Mouse (Mus musculus): ENCODE results near the gene Slc25a21.
A peak's percentile ranks its signal among the peaks of the same experiment; 100 is the strongest.
"Not testable (repeated sequence)": the region's sequence is repeated elsewhere in the genome, so short reads cannot be mapped to it uniquely, and the experiment has no call there.

Slc25a21 gene

DNA sequence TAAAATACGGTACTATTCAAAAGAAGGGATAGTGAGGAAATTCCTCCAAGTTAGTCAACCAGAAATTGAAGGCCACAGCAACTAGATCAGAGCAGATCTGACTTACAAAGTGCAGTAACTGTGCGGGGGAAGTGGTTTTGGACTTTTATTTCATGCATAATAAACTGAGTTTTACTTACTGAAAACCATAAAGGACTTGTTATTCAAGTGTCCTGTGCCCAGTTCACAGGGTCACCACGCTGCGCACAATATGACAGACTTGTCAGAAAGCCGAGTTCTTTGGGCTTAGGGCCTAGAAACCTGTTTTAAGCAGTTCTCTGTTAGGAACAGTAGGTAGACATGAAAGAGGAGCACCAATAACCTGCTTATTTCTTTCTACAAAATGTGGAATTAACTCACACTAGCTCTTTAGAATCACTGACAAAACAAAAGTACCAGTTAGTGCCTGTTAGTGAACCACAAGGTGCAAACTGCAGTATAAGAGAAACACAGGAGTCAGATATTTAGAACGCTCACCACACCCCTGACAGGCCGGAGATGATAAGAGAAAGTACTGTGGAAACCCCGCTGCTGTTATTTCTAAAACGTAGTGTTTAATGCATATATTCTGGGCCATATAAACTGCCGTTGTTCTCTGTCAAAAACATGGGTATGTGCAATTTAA lies at the start of gene Slc25a21:
Gene Slc25a21, minus strand, starts transcription at position 110 of the 664 bp plus-strand sequence.
- DNase-seq: no peak

GRCm38 (mm10) chr12:57243671-57244495 lies 46.6 kb upstream of the Slc25a21 start:
- DNase-seq: no peak

GRCm38 (mm10) chr12:57233386-57233785 lies 36.1 kb upstream of the Slc25a21 start:
- no peak for DNase-seq

GRCm38 (mm10) chr12:57231085-57231875 lies 34.0 kb upstream of the Slc25a21 start:
- peak; percentile 9 to 11 for DNase-seq

DNA sequence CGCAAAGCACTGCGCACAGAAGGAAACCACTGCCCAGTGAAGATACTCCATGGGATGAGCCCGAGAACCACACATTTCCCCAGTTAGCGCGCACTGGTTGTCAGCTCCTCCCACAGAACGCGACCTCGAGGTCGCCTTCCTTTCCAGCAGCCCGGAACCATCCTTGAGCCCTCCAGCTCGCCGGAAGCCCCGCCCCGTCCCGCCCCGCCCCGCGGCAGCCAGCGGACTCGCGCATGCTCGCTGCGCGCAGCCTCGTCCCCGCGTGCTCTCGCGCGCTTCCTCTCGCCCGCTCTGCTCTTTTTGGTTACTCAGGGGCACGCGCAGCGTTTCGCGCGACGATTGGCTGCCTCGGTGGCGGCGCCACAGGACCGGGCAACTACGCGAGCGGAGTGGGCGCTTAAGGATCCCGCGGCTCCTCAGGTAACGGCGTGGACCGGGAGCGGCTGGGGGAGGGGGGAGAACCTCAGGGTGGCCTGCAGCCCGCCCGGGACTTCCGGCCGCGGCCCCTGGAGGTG lies 33.0 kb upstream of the Slc25a21 start, which contains the start of the genes Prps1l3 and Mipol1:
Gene Prps1l3, plus strand, starts transcription at position 221 of the 515 bp plus-strand sequence.
Gene Mipol1, plus strand, starts transcription at position 236 of the 515 bp plus-strand sequence.
- DNase-seq: peak; percentile 79 to 82

DNA sequence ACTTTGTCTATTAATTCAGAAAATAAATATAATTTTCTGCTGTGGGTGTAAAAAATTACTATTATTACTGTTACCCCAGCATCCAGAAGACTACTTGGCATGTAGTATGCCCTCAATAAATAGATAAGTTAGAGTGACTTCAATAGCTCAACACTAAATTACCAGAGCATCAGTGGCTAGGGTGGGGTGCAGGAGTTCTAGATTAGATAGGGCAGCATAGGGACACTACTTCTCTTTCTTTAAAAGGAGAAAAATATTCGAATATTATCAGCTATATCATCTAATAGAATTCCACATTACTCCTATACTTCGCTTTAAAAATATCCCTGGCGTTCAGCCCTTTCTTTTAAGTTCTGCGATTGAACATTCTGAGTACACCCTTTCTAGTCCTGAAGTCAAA lies 32.4 kb upstream of the Slc25a21 start:
- DNase-seq: no peak

- no peak for DNase-seq
Measured at GRCm38 (mm10) chr12:57227776-57228175, 30.5 kb upstream of the Slc25a21 start.

GRCm38 (mm10) chr12:57226411-57226810 lies 29.1 kb upstream of the Slc25a21 start:
- DNase-seq: no peak

GRCm38 (mm10) chr12:57212463-57212862 lies 15.2 kb upstream of the Slc25a21 start:
- not testable (repeated sequence) for DNase-seq

DNA sequence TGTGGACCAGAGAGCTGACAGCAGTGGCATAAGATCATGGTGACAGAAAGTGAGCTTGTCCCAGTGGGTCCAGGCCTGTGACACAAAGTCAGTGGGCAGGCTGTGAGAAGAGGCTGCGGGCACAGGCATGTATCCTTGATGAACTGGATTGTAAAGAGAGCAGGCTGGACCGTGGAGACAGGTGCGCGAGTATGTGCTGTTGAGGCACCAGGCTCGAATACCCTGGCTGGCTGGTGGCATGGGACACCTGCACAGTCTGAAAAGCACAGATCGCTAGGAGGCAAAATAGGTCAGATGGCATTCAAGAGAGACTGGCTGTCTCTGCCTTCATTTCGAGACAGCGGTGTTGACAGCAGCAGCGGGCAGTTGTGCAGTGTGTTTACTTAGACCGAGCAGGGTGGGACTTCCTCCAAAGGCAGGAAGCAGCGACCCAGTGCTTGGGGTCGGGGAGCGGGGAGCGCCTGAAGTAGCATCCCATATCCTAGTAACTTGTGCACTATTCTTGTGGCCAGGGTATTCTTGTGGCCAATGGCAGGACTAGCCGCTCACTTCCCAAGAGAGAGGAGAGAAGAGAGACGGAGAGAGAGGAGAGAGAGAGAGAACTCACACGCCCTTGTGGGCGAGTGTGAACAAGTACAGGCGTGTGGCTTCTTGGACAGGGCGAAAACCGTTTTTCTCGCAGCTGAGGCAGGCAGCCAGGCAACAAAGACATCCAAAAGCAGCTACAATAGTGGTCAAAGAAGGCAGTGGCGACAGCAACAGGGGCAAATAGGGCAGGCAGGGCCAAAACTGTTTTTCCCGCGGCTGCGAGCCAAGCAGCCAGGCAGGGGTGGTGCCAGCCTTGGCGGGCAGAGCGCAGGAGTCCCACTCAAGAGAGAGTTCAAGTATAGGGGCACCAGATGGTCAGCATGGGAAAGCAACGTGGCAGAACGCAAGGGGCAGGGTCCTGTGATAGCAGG lies 14.4 kb upstream of the Slc25a21 start:
- DNase-seq: peak; percentile 18 to 41

DNA sequence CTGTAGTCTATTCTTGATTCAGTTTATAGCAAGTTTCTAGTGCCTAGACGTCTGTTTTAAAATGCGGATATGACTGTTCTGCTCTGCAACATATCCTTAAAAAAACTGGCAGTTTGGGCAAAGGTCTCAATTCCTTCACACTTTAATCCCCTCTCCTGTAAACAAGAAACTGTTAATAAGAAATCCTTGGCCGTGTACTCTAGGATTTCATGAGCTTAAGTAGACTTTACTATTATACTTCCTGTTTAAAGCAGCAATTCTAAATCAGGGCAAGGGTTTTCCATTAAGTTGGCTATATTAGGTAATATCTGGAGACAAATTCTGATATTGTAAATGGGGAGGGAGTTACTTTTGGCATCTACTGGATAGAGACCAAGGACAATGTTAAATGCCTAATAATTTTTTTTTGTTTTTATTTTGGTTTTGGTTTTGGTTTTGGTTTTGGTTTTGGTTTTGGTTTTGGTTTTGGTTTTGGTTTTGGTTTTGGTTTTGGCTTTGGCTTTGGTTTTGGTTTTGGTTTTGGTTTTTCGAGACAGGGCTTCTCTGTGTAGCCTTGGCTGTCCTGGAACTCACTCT lies 7.1 kb upstream of the Slc25a21 start:
- DNase-seq: no peak

- no peak for DNase-seq
Measured at GRCm38 (mm10) chr12:57201901-57202300, 4.6 kb upstream of the Slc25a21 start.

DNA sequence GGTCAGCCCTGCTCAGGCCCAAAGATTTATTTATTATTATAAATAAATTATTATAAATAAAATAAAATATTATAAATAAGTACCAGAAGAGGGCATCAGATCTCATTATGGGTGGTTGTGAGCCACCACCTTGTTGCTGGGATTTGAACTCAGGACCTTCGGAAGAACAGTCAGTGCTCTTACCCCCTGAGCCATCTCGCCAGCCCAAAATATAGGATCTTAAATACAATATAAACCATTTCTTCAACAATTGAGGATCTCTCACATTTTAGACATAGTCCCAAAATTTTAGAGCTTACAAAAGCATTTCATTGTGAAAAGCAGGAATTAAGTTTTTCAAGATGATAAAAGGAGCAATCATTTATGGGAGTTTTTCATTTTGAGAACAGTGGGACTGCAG lies 2.2 kb upstream of the Slc25a21 start:
- no peak for DNase-seq

DNA sequence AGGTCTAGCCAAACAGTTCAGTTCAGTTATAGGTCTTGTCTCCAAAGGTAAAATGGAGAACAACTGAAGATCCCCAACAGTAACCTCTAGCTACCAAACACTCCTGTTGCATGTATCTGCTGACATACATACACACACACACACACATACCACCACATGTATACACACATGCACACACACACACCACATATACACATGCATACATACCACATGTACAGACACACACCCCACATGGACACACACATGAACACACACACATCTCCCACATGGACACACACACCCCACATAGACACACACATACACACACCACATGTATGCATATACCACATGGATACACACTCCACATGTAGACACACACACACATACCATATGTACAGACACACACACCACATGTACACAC lies 997 bp upstream of the Slc25a21 start:
- DNase-seq: no peak

- DNase-seq: peak in 1 of 2 experiments; percentile 6
Measured at GRCm38 (mm10) chr12:57196608-57197362, 487 bp downstream of the Slc25a21 start.

DNA sequence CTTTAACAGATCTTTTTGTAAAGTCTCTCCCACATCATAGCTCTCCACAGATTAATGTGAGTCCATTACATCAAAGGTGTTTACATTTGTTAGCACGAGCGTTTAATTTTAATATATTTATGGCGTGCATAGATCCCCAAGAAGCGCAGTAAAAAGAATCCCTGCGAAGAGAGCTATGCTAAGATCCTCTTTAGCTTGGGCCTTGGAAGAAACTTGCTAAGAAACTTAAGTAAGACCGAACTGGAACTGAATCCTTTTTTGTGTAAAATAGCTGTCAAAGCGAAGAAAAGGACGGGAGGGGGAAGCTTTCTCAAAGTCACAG lies 1.0 kb downstream of the Slc25a21 start:
- no peak for DNase-seq

- DNase-seq: no peak
Measured at GRCm38 (mm10) chr12:57194609-57195008, 2.7 kb downstream of the Slc25a21 start.

- DNase-seq: no peak
Measured at GRCm38 (mm10) chr12:57187032-57187431, 10.2 kb downstream of the Slc25a21 start.

DNA sequence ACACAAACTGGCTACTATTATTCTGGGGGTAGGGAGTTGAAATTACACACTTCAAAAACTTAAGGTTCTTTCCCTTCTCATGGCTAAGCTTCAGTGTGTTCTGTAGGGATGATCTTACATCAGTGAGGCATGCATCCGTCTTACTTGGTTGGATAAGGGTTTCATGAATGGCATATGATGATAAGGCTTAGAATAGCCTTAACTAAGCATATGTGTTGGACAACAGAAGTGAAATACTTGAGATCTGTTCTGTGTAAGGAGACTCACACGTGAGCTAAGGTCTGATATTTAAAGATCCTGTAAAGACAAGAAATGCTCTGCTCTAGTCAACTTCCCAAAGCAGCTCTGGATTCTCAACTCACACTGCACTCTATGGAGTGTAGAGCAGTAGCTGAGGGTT lies 11.1 kb downstream of the Slc25a21 start:
- DNase-seq: no peak

- DNase-seq: no peak
Measured at GRCm38 (mm10) chr12:57185475-57185874, 11.8 kb downstream of the Slc25a21 start.
